Mouse (Mus musculus) heart, postnatal 4 days (tissue): ENCODE measurements around the gene Casp12. TPM values are rescaled to one million over a fixed set of nuclear protein-coding genes. Genes with fewer than 3 reads are reported as not detected.
"Not testable (repeated sequence)": the region's sequence is repeated elsewhere in the genome, so short reads cannot be mapped to it uniquely, and the experiment has no call there.

Experiments
- DNase-seq: peaks from one replicate; pipeline ENCODE4 v3.0.0; 2021
- total RNA-seq, 2 experiments: library from RNA; stranded (reverse); gene quantifications; 2 replicates each; pipeline ENCODE4 v1.2.3; 2021

Gene Casp12
- total RNA-seq = 1 to 10 TPM; 7.0 to 7.3 TPM

- DNase-seq = peak; percentile 46
These were observed at the start of gene Casp12 for GRCm38 (mm10) chr9:5345291-5345898. Casp12 (plus strand) TSS chr9:5345430.

GRCm38 (mm10) chr9:5296354-5297237 is 48.6 kb upstream of the Casp12 start:
- DNase-seq = no peak

GRCm38 (mm10) chr9:5298329-5299131 is 46.7 kb upstream of the Casp12 start, which contains the start of gene Casp1:
Casp1 (plus strand) TSS chr9:5298517.
- DNase-seq = no peak

- no peak for DNase-seq
These were observed 46.2 kb upstream of the Casp12 start for GRCm38 (mm10) chr9:5299132-5299381.

GRCm38 (mm10) chr9:5308561-5308960 is 36.7 kb upstream of the Casp12 start, which contains the start of gene Casp4:
Casp4 (plus strand) TSS chr9:5308828.
- DNase-seq = peak; percentile 7

- DNase-seq = no peak
These were observed 35.1 kb upstream of the Casp12 start for GRCm38 (mm10) chr9:5310112-5310511.

- no peak for DNase-seq
These were observed 33.8 kb upstream of the Casp12 start for GRCm38 (mm10) chr9:5311435-5311834.

GRCm38 (mm10) chr9:5328204-5328603 is 17.0 kb upstream of the Casp12 start:
- DNase-seq = no peak

GRCm38 (mm10) chr9:5332441-5332840 is 12.8 kb upstream of the Casp12 start:
- no peak for DNase-seq

- no peak for DNase-seq
These were observed 11.8 kb upstream of the Casp12 start for GRCm38 (mm10) chr9:5333422-5333821.

- DNase-seq = no peak
These were observed 2.1 kb upstream of the Casp12 start for GRCm38 (mm10) chr9:5343092-5343491.

- DNase-seq = no peak
These were observed 1.1 kb upstream of the Casp12 start for GRCm38 (mm10) chr9:5344090-5344489.

- DNase-seq = no peak
These were observed 2.2 kb downstream of the Casp12 start for GRCm38 (mm10) chr9:5347381-5347780.

- no peak for DNase-seq
These were observed 8.4 kb downstream of the Casp12 start for GRCm38 (mm10) chr9:5353673-5354072.

- DNase-seq = no peak
These were observed 11.6 kb downstream of the Casp12 start for GRCm38 (mm10) chr9:5356801-5357200.

- DNase-seq = no peak
These were observed 48.3 kb downstream of the Casp12 start for GRCm38 (mm10) chr9:5393561-5393960.

- DNase-seq = not testable (repeated sequence)
These were observed 50.6 kb downstream of the Casp12 start for GRCm38 (mm10) chr9:5395861-5396260.

- DNase-seq = no peak
These were observed 65.8 kb downstream of the Casp12 start for GRCm38 (mm10) chr9:5410988-5411568.

GRCm38 (mm10) chr9:5412446-5413111 is 67.3 kb downstream of the Casp12 start:
- no peak for DNase-seq

GRCm38 (mm10) chr9:5417871-5418270 is 72.6 kb downstream of the Casp12 start:
- no peak for DNase-seq
